Mouse (Mus musculus): Measurements from ENCODE around the gene Gm29776. TPM values are rescaled to one million over a fixed set of nuclear protein-coding genes. Genes with fewer than 3 reads are reported as not detected.

Gene Gm29776
- total RNA-seq (2021) = under 1 TPM; 0.11 TPM
- long read RNA-seq, experiment 1 = 0 reads
- long read RNA-seq, experiment 2 = 0 reads

DNA sequence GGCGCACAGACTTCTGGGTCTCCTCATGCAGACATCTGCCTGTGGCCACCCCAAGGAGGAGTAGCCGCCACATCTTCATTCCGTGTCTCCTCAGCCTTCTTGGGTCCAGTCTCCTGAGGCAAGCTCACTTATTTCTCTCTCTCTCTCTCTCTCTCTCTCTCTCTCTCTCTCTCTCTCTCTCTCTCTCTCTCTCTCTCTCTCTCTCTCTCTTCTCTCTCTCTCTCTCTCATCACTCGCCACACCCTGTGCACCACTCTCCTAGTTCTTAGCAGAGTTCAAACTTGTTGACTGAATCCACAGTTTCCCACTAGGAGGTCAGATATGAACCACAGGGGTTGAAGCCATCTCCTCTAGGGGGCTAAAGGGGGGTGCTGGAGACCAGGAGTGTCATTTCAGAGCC lies at the start of gene Gm29776:
Gene Gm29776 (minus strand): TSS at position 101 of the 400 bp plus-strand sequence.
- no peak for DNase-seq (ENCODE audit: low spot score in 2 of 2)

DNA sequence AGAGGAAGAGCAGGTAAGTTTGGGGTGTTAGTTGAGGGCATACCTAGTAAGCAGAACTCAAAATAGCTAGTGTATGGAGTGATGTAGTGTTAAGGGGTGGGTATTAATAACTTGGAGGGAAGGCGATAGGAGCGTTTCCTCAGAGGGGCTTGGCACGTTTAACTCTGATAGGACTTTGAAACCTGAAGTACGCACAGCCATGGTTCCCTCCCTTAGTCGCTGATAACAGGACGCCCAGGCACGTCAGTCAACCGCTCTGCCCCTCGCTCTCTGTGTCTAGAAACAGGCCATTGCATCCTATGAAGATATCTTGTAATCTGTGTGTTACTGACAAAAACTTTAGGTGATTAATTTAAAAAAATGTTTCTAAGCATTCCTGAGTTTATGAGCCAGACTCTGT lies 47.4 kb upstream of the Gm29776 start:
- no peak for DNase-seq (ENCODE audit: low spot score in 2 of 2)

DNA sequence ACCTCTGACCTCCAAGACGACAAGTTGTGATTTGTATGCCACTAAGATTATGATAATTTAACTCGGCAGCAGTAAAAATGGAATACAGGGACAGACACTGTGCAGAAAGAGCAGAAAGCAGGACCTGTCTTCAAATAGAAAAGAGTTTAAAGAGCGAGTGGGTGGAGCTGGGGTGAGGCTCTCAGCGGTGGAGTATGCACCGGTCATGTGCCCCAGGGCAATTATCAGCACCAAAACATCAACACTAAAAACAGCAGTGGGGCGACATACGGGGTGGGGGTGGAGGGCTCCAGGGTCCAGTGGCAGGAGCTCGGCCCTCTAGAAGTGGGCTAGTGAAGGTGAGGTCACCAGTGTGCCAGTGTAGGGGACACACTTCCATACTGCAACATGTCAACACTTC lies 45.8 kb upstream of the Gm29776 start:
- DNase-seq (ENCODE audit: low spot score in 2 of 2) = no peak

DNA sequence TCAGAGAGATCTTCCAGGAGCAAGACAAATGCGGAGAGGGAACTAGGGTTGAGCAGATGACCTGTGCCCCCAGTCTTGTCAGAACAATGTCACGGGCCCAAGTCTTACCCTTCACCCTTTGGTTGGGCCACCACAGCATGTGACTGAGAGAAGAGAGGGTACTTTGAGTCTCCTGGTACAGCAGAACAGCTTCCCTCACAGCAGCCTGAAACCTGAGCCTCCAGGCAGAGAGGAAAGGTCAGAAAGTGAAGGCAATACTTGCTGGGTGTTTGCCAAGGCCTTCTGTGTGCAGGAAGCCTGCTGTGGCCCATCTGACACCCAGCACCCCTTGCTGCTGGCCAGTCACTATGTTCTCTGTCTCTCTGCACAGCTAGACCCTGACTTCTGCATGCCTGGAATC lies 43.7 kb upstream of the Gm29776 start:
- peak in 1 of 2 experiments; percentile 22 for DNase-seq (ENCODE audit: low spot score in 2 of 2)

DNA sequence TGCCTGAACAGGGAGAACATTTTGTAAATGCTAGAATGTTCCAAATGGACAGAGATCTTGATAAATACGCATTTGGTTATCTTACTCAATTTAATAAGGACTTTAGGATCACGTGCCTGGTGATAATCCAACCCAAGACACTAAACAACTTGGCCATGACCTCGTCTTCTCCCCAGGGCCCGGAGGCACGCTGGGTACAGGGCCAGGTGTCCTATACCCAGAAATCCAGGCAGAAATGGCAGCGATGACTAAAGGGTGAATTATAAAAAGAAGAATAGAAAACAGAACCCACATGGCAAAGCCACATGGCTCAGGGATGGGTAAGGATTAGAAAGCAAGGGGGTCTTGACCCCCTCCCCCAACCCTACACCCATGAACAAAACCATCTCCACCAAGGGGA lies 43.1 kb upstream of the Gm29776 start:
- DNase-seq (ENCODE audit: low spot score in 2 of 2) = no peak

DNA sequence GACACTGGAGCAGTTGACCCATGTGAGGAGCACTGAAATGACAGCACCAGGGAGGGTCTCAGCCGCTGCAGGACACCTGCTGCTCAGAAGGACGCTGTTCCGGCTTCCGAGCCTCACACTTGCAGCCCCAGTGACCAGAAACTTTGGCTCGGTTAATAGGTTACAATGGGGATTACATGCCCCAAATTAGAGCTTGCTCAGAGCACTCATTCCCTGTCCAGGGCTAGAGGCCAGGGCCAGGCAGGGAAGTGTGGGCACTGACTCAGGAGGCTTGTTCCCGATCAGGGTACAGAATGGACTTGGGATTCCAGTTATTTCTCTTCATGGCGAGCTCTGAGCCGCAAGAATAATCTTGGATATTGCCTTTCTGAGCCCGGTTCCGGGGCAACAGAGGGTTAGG lies 39.0 kb upstream of the Gm29776 start:
- no peak for DNase-seq (ENCODE audit: low spot score in 2 of 2)

DNA sequence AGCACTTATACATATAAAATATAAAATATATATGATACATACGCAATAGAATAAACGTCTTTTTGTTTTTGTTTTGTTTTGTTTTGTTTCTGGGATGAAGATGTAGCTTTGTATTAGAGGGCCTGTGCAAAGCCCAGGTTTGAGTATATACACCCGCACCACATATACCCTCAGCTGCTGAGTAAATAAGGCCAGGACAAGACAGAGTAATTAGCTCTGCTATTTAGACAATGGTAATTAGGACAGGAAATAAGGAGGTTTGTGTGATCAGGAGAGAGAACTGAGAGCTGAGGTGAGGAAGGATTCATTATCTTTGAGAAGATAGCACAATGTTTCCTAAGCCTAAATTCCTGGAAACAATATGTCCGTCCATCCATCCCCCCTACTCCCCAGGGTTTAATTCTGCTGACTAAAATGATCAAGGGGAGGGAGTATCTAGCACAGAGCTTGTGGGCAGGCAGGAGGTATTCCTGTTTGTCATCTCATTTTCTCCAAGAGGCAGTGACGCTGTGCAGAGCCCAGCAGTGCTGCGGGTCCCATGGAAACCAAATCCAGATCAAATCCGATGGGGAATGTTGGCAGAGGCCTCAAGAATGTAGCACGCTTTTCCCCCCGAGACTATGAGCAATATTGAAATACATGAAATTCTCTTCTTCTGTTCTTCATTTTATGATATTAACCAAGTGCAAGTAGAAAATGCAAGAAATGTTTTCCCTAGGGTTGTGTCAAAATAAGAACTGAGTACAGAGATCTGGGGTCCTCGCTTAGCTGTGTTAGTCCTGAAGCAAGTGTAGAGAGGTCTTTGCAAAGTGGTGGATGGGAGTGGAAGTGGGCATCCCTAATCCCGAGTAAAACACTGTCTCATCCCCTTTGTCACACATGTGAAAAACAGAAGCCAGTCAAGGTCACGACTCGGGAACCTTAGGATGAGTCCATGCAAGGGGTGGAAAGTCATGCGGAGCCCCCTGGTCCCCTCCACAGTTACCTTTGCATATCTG lies 38.2 kb upstream of the Gm29776 start:
- DNase-seq (ENCODE audit: low spot score in 2 of 2) = no peak

DNA sequence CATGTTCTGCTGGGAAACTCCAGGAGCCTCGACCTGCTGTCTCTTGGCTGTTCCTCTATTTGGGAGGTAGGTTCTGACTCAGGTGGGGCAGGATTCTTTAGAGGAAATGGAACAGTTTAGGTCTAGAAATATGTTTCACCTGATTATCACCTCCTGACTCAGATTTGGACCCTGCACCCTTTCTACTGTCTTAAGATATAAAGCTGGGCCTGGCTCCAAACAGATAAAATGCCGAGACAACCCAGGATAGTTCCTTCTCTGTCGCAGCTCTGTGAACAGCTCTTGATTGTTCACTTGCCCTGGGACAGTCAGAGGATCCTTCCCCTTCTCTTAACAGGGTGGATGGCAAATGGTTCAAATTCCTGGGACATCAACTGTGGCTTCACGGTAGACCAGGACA lies 36.6 kb upstream of the Gm29776 start:
- DNase-seq (ENCODE audit: low spot score in 2 of 2) = no peak

DNA sequence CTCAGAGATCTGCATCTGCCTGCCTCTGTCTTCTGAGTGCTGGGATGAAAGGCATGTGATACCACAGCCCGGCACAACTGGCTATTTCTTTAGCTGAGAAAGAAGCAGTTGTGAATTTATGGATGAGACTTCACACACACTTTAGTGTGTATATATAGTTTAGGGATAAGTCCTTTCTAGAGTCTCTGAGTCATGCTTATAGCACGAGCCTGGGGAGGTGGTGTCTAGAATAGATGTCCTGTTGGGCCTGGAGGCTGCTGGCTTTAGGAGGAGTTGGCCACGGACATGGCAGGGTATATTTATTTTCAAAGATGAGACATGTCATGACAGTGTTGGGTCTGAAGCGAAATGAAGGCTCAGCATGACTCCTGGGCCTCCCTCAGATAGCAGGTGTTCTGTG lies 35.4 kb upstream of the Gm29776 start:
- DNase-seq (ENCODE audit: low spot score in 2 of 2) = no peak

DNA sequence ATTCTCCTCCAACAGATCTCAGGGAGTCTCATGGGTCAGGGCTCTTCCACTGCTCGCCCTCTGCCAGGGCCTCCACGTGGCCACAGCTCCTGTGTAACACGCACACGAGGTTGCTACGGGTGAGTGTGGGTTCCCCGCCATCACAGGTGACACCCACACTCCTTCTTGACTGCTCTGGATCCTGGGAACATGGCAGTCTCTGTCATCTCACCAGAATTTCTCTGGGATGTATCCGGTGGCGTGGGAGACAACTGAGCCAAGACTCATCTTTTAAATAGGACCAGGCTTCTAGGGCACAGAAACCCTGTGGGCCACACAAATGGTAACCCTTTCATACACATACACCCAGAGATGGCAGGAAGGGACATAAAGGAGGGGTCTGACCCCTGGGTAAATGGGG lies 33.6 kb upstream of the Gm29776 start:
- no peak for DNase-seq (ENCODE audit: low spot score in 2 of 2)

DNA sequence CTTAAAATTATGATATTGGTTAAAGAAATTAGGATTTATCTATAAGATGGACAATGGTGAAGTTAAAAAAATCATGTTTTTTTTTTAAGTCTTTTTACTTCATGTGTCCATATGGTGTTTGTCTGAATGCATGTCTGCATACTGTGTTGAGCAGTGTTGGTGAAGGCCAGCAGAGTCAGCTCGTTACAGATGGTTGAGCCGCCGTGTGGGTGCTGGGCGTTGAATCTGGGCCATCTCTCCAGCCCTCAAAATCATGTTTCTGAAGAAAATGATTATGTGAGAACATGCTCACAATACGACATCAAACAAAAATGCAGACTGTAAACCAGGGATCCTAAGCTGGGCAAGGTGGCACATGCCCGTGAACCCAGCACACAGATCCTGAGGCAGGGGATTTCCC lies 31.7 kb upstream of the Gm29776 start:
- no peak for DNase-seq (ENCODE audit: low spot score in 2 of 2)

DNA sequence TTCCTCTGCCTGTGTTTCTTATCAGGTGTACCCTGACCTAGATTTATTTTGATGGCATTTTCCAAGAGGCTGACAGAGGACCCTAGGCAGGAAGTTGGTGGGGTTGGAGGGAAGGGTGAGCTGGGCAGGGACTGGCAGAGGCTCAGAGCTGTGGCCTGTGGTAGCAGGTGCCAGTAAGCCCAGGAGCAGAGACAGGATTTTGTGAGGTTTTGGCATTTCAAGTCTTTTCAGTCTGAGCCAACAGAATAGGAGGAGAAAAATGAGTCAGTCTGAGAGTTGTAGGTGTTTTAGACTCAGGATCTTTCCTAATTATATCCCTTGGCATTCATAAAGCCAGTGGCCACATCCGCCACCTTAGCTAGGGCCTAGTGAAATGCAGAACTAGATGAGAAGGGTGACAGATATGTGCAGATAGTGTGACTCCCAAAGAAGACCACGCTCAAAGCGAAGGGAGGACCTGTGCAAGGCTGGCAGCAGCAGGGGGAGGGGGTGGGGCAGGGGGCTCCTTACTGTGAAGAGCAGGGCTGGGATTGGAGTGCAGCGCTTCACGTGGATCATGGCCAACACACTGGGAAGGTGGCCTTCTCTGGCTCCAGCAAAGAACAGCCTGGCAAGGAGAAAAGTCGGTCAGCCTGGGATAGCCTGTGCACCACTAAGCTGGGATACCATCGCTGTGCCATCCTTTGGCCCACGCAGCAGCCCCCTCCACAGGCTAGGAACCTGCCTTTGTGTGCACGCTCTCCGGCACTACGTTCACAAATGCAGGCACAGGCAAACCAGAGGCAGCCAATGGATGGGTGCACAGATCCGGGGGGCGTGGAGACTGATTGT lies 30.4 kb upstream of the Gm29776 start:
- no peak for DNase-seq (ENCODE audit: low spot score in 2 of 2)

DNA sequence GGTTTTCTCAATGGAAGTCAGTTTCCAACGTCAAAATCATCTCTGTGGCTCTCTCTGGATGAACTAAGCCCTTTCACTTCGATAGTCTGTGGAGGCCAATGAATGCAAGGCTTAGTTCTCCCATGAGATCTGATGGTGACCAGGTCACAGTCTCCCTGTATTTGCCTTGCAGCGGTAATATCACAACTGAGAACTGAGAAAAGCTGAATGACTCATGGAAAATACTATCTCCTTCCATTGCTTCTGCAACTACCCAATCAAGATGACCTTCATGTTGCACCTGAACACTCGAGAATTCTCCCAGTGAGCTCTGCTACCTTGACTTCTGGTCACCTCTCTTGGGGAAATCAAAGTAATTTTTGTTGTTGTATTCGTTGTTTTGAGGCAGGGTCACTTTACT lies 28.9 kb upstream of the Gm29776 start:
- no peak for DNase-seq (ENCODE audit: low spot score in 2 of 2)

DNA sequence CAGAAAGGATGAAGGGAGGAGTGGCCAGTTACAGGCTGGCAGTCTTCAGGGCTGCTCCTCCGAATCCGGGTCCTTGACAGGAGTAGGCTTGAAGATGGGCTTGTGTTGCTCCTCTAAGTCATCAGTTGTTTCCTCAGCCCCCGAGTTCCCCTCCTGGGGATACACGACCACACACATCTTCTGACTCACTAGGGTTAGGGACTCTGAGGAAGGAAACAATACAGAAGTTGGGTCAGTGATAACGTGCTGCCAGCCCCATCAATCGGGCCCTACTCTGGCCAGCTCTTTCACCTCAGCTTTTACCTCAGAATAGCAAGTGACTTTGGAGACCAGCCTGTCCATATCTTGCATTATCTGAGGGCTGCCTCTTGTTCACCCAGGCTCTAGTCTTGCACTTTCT lies 25.4 kb upstream of the Gm29776 start:
- DNase-seq (ENCODE audit: low spot score in 2 of 2) = no peak

DNA sequence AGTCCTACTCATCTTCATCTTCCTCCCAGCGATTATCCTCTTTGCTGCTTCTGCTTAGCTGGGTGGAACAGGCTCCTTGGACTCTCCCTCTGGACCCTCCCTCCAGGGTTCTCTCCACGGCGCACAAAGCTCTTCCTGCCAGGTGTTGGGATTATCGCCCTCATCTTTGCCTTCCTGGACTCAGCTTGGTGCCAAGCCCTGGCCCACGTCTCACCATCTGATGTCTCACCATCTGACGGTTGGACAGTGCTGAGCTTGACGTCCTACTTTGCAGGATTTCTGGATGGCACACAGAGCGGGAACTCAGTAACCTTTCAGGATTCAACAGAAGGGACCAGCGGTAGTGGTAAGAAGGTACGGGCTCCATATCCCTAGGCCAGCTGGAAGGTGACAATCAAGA lies 23.1 kb upstream of the Gm29776 start:
- no peak for DNase-seq (ENCODE audit: low spot score in 2 of 2)

DNA sequence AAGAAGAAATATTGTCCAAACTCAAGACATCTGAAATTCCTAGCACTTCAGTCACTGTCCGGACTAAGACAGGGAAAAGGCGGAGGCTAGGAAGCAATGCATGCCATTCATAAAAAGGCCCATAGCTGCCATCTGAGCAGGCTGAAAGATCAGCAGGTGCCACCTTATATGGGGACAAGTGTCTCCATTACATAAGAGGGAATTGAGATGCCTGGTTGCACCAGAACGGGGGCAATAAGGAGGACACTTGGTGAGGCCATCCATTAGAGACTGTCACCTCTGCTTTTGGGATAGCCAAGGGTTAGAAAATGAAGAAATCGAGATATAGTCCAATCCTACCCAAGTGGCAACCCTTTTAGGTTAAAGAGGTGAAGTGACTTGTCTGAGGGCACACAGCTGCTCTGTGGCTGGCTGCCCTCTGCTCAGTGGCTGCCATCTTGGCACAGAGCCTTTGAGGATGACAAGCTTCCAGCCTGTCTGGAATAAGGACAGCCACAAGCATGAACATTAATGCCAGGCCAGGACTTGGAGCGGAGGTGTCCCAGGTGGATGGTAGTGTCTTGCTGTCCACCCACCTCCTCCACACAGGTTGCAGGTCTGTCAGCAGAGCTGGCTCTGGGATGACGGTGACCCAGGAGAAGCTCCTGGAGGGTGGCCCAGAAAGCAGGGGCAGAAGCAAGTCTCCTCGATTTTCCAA lies 22.2 kb upstream of the Gm29776 start:
- no peak for DNase-seq (ENCODE audit: low spot score in 2 of 2)

DNA sequence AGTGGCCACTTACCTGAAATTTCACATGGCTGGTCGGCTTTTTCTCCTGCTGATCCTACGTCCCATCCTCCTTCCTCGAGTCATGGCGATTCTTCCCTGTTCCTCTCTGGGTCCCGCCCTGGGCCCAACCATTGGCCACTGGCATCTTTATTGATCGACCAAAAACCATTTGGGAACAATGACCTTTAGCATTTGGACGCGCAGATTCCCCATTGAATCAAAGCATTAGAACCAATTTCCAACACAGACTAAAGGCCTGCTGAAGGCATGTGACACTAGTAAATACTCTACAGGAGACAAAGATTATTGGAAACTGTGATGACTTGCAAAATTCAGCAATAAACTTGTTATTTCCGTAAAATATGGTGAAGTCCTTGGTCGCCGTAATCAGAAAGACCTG lies 21.4 kb upstream of the Gm29776 start:
- no peak for DNase-seq (ENCODE audit: low spot score in 2 of 2)

DNA sequence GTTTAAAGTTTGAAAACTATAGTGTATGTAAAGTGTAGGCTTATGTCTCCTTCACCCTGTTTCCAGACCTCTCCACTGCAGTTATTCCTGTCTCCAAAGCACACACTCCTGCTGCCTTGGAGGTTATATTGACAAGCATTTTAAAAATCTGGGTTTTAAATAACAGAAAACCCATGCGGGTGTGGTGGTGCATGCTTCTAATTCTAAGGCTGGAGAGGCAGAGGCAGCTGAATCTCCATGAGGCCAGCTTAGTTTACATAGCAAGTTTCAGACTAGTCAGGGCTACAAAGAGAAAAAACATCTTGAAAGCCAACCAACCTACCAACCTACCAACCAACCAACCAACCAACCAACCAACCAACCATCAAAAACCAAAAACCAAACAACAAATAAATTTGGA lies 16.8 kb upstream of the Gm29776 start:
- DNase-seq (ENCODE audit: low spot score in 2 of 2) = no peak

DNA sequence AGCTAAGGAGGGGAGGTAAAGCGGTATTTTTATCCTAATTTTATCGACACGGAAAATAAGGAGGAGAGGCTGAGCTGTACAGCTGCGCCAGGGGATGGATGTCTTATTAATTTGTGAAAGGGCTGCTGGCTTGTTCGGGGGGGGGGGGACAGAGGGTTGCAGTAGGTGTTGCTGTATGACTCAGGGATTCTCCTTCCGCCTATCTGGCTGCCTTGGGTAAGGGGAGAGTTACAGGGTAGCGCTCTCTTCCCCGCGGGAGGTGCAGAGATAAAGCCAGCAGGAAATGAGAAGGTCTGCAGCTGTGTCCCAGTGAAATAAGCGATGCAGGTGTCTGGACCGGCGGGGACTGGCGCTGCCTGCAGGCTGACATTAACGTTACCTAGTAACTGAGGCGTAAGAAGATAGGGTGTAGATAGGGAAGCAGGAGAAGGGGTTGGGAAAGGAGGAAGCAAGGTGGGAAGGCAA lies 16.0 kb upstream of the Gm29776 start:
- no peak for DNase-seq (ENCODE audit: low spot score in 2 of 2)

DNA sequence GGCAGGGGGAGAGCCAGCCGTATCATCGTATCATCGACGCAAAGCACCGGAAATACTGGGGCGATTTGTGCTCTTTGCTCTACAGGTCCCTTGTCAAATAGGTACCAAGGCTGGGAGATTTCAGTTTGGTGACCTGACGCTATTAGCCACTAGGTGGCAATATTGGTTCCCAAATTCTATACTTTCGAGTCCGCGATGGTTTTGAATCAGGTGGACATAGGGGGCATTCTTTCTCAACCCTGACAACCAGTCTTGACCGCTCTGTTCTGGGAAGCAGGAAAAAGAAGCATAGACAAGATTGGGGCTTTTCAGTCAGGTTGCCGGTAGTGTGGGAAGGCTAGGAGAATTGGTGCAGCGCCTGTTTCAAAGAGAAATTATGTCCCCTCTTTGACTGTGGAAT lies 15.5 kb upstream of the Gm29776 start:
- DNase-seq (ENCODE audit: low spot score in 2 of 2) = peak in 1 of 2 experiments; percentile 42

DNA sequence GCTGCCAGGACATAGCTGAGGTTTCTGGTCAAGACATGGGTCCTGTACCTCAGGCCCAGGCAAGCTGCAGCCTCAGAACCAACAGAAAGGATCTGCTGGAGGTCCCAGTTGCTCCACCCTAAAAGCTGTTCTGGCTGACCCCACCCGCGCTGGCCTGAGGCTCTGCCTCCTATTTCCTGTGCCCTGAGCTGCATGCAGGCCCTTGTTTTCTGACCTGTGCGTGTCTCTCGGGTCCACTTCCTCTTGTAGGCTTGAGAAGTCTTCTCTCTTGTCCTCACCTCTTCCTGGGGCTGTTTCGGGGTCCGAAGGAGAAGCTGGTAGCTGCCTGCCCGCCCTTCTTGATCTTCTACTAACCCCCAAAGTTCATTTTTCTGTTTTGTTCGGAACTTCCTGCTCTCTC lies 14.2 kb upstream of the Gm29776 start:
- no peak for DNase-seq (ENCODE audit: low spot score in 2 of 2)
